Mouse (Mus musculus) kidney, adult 2 months (tissue): ENCODE measurements at regions not wholly inside any gene's neighbourhood (a gene's known extent, or its start where the extent isn't known, plus 50 kb on each side); places are given as distances from the start of the nearest gene placed in this dataset.

Experiments
- DNase-seq: peaks from one replicate; pipeline ENCODE4 v3.0.0; 2021
- H3K27ac ChIP-seq: fragments of 200-500 bp; 2 replicates; pipeline ENCODE4 v1.5.1; 2012; ENCODE audit warnings: low read depth, low read length, control low read depth, inconsistent platforms; ENCODE audit not compliant: insufficient read depth
- H3K27me3 ChIP-seq: fragments of 200-500 bp; replicated peaks from 2 replicates; pipeline ENCODE4 v1.6.1; 2012; ENCODE audit warnings: mild to moderate bottlenecking, moderate library complexity, low read length, inconsistent platforms; ENCODE audit not compliant: control insufficient read depth, insufficient read depth
- H3K36me3 ChIP-seq: fragments of 200-500 bp; 2 replicates; pipeline ENCODE4 v1.6.1; 2012; ENCODE audit warnings: mild to moderate bottlenecking, moderate library complexity, low read length, inconsistent platforms; ENCODE audit not compliant: control insufficient read depth, insufficient read depth
- H3K4me1 ChIP-seq: fragments of 200-500 bp; 2 replicates; pipeline ENCODE4 v1.6.1; 2011; ENCODE audit warnings: low read length; ENCODE audit not compliant: control insufficient read depth, insufficient read depth
- H3K4me3 ChIP-seq: fragments of 200-500 bp; 2 replicates; pipeline ENCODE4 v1.5.1; 2011; ENCODE audit warnings: mild to moderate bottlenecking, low read depth, low read length, control low read depth; ENCODE audit not compliant: insufficient read depth
- CTCF ChIP-seq: fragments of 200-500 bp; conservative IDR thresholded peaks from 2 replicates; pipeline ENCODE4 v1.5.1; 2011; ENCODE audit warnings: low read depth, mild to moderate bottlenecking, control low read depth, low read length, moderate library complexity, mixed read lengths; ENCODE audit not compliant: insufficient read depth, insufficient read length
- POLR2A ChIP-seq: fragments of 200-500 bp; IDR thresholded peaks from one replicate; pipeline ENCODE4 v1.6.1; 2011; ENCODE audit warnings: low read depth, low read length, control low read depth
- WGBS: fragments of 180-500 bp; shearing (Covaris S2); methylation state at CpG from one replicate; pipeline ENCODE4 v1.1.7; 2018; 5-methylcytosine and 5-hydroxymethylcytosine counted together

DNA sequence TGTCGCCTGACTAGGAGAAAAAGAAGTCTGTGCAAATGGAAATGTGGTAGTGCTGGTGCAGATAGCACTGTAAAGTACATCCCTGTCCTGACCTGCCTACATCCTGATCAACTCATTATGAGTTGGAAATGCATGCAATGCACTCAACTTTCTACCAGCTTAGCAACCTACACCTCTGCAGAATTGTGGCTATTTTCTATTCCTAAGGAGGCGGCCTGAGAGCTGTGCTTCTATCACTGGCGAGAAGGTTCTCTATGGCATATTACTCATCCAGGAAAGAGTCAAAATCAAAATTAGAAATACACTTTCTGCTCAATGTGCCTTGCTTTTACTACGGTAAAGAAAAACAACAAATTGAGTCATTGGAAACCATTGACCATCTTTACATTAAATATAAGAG is 685.4 kb upstream of the Kdm8 start:
- no peaks in the 10 kb centered on the region for H3K36me3 ChIP-seq
- DNase-seq = no peak
- H3K4me1 ChIP-seq = no peaks in the 10 kb centered on the region
- 91% methylated on average over 4 of the region's 4 CpGs for WGBS
- no peak for TF ChIP-seq POLR2A
- no peak for TF ChIP-seq CTCF
- H3K27me3 ChIP-seq = no peaks in the 10 kb centered on the region
- H3K27ac ChIP-seq = no peak overlapping the region
- H3K4me3 ChIP-seq = no peak overlapping the region

DNA sequence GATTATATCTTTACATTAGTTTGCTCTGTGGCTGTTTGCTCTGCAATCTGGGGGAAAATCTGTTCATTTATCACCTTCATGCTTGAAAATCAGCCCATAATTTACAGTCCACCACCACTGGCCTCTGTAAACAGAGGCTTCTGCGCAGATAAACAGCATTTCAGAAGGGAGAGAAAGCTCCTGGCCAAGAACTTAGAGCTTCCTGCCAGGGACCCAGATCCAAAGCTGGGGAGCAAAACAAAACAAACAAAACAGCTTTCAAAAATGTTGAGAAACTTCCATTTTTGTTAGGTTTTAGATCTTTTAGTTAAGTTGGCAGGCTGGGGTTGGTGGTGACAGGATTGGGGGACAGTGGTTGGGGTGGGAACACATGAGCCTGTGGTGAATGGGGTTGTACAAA is 666.7 kb upstream of the Kdm8 start:
- TF ChIP-seq POLR2A = no peak
- no peak for TF ChIP-seq CTCF
- DNase-seq = no peak
- H3K27me3 ChIP-seq = no peaks in the 10 kb centered on the region
- WGBS = 69% methylated on average over 1 of the region's 1 CpGs
- H3K4me3 ChIP-seq = no peak overlapping the region
- H3K36me3 ChIP-seq = no peaks in the 10 kb centered on the region
- H3K27ac ChIP-seq = no peak overlapping the region
- no peaks in the 10 kb centered on the region for H3K4me1 ChIP-seq

DNA sequence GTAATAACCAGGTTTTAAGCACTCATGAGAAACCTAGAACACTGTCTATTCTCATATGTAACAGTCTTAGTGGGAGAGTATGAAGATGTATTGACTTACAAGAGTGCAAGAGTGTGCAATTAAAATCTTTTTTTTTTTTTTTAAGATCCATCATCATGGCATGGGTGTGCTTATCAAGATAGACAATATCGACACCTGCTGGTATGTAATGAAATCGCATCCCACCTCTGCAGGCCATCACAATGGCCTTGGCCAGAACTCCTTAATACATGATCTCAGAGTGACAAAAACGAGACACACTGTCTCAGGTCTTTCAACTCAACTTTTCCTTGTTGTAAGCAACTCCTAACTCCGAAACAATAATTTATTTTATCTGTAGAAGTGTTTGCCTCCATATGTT is 661.7 kb upstream of the Kdm8 start:
- Histone ChIP-seq H3K4me3 (no peak overlapping the region), H3K27me3 (no peaks in the 10 kb centered on the region), H3K4me1 (no peaks in the 10 kb centered on the region), H3K36me3 (no peaks in the 10 kb centered on the region), H3K27ac (no peak overlapping the region)
- peak; percentile 38 for DNase-seq
- 51% methylated on average over 4 of the region's 4 CpGs for whole genome bisulfite sequencing
- TF ChIP-seq POLR2A = no peak
- peak; percentile 58 for TF ChIP-seq CTCF

DNA sequence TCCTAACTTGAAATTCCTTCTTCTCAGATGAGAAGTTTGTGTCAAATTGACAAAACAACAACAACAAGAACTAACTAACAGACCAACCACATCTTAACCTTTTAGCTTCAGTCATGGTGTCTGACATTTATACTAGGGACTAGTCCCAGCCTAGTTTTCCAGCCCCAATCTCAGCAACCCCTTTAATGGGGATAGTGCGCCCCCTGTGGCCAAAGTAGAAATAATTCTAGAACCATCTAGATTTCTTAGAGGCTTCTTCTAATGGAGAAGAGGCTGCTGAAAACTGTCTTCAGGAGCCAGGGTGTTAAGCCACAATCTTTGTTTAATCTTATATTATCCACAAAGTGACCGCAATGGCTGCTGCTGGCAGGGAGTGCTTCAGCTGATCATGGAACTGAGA is 659.5 kb upstream of the Kdm8 start:
- Histone ChIP-seq H3K27me3 (no peaks in the 10 kb centered on the region), H3K27ac (no peak overlapping the region), H3K4me3 (no peak overlapping the region), H3K36me3 (no peaks in the 10 kb centered on the region), H3K4me1 (no peaks in the 10 kb centered on the region)
- no peak for DNase-seq
- WGBS = 83% methylated on average over 2 of the region's 2 CpGs
- TF ChIP-seq CTCF (no peak), POLR2A (no peak)

DNA sequence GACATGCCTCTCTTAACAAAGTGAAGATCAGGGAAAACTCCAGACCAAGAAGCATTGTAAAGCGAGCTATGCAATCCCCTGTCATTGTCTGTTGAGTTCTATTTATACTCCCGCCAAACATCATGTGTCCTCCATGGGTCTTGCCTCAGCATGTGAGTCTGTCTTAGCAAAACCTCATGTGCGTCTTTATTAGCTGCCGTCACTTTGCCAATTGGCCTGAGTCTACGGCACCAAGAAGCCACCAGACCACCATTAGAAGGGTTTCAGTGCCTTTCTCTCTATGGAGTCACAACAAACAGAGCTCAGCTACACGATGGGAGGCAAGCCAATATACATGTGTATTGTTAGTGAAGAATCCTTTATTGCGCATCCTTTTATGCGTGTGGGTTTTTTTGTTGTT is 658.6 kb upstream of the Kdm8 start:
- WGBS = 89% methylated on average over 8 of the region's 8 CpGs
- Histone ChIP-seq H3K4me1 (no peaks in the 10 kb centered on the region), H3K27me3 (no peaks in the 10 kb centered on the region), H3K4me3 (no peak overlapping the region), H3K27ac (no peak overlapping the region), H3K36me3 (no peaks in the 10 kb centered on the region)
- no peak for DNase-seq
- TF ChIP-seq CTCF (no peak), POLR2A (no peak)

DNA sequence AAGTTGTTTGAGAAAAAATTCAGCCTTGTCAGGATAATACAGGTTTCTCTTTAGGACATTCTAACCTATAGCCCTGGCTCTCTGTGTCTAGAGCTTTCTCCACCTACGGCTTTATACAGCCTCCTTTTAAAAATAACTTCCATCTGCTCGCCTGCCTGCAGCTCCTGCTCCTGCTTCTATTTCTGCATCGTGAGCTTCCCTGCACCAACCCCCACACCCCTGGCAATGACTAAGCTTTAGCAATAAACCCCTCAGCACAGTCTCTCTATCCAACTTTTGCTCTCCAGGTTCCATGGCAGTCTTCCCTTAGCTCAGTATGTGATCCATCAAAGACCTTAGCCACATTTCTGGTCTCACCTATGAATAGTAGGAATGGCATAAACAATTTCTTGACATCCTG is 655.7 kb upstream of the Kdm8 start:
- TF ChIP-seq POLR2A = no peak
- TF ChIP-seq CTCF = no peak
- no peak overlapping the region for H3K4me3 ChIP-seq
- H3K36me3 ChIP-seq = no peaks in the 10 kb centered on the region
- H3K4me1 ChIP-seq = no peaks in the 10 kb centered on the region
- no peak overlapping the region for H3K27ac ChIP-seq
- 45% methylated on average over 3 of the region's 3 CpGs for WGBS
- H3K27me3 ChIP-seq = no peaks in the 10 kb centered on the region
- no peak for DNase-seq

DNA sequence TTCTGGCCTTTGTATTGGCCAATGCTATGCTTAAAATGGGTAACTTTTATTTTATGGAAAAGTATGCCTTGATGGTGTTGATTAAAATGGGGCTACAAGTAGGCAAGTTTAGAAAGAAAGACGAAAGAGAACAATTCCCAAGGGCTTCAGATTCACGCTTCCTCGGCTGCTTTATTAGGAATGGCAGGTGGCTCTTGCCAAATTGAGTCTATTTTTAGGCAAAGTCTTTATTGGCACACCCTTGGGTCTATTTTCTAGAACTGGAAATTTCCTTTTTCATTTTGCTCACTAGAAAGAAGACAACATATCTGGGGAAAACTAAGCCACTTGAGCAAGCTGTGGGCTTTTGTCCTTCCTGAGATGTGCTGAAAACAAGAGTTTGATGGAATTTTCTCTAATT is 641.4 kb upstream of the Kdm8 start:
- no peak for DNase-seq
- TF ChIP-seq CTCF (no peak), POLR2A (no peak)
- WGBS = 66% methylated on average over 3 of the region's 3 CpGs
- H3K4me1 ChIP-seq = no peaks in the 10 kb centered on the region
- H3K27me3 ChIP-seq = no peaks in the 10 kb centered on the region
- no peaks in the 10 kb centered on the region for H3K36me3 ChIP-seq
- H3K4me3 ChIP-seq = no peak overlapping the region
- H3K27ac ChIP-seq = no peak overlapping the region

DNA sequence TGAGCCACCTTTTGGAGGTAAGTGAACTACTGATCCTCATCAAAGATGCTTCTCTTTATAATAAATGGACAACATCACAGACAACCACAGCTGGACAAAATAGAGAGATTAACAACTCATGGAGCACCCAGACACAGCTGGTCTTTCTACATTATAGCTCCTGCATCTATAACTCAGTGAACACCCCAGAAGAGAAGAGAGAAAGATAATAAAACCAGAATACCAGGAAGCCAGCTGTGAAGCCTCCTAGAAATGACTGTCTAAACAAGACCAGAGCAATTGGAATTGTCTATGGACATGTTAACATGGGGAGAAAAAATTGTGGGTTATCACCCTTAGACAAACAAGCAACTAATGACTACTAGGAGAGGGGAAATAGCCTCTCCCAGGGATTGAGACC is 609.8 kb upstream of the Kdm8 start:
- H3K4me1 ChIP-seq = no peaks in the 10 kb centered on the region
- H3K27me3 ChIP-seq = no peaks in the 10 kb centered on the region
- H3K4me3 ChIP-seq = no peak overlapping the region
- DNase-seq = no peak
- no peak overlapping the region for H3K27ac ChIP-seq
- TF ChIP-seq CTCF (no peak), POLR2A (no peak)
- no peaks in the 10 kb centered on the region for H3K36me3 ChIP-seq
